Mouse (Mus musculus): ENCODE measurements around the gene Sin3b.

Gene Sin3b

GRCm38 (mm10) chr8:72749846-72750245, 26.8 kb downstream of the Sin3b start:
- no peak for TF ChIP-seq GATA4 (IDR thresholded peaks at IDR 0.05; ENCODE audit: insufficient replicate concordance, low read length)

GRCm38 (mm10) chr8:72750266-72750665, 27.2 kb downstream of the Sin3b start:
- TF ChIP-seq GATA4 (IDR thresholded peaks at IDR 0.05; ENCODE audit: insufficient replicate concordance, low read length) = no peak

- no peak for TF ChIP-seq GATA4 (IDR thresholded peaks at IDR 0.05; ENCODE audit: insufficient replicate concordance, low read length)
Observed at GRCm38 (mm10) chr8:72751126-72751525, 28.0 kb downstream of the Sin3b start.

- no peak for TF ChIP-seq GATA4 (IDR thresholded peaks at IDR 0.05; ENCODE audit: insufficient replicate concordance, low read length)
Observed at GRCm38 (mm10) chr8:72752289-72752688, 29.2 kb downstream of the Sin3b start.

- no peak for TF ChIP-seq GATA4 (IDR thresholded peaks at IDR 0.05; ENCODE audit: insufficient replicate concordance, low read length)
Observed at GRCm38 (mm10) chr8:72753165-72753564, 30.1 kb downstream of the Sin3b start.

- TF ChIP-seq GATA4 (IDR thresholded peaks at IDR 0.05; ENCODE audit: insufficient replicate concordance, low read length) = no peak
Observed at GRCm38 (mm10) chr8:72753781-72754180, 30.7 kb downstream of the Sin3b start.

GRCm38 (mm10) chr8:72756031-72756430, 32.9 kb downstream of the Sin3b start:
- no peak for TF ChIP-seq GATA4 (IDR thresholded peaks at IDR 0.05; ENCODE audit: insufficient replicate concordance, low read length)

- TF ChIP-seq GATA4 (IDR thresholded peaks at IDR 0.05; ENCODE audit: insufficient replicate concordance, low read length) = no peak
Observed at GRCm38 (mm10) chr8:72756771-72757390, 33.8 kb downstream of the Sin3b start.

GRCm38 (mm10) chr8:72757426-72758195, 34.5 kb downstream of the Sin3b start:
- TF ChIP-seq GATA4 (IDR thresholded peaks at IDR 0.05; ENCODE audit: insufficient replicate concordance, low read length) = no peak

GRCm38 (mm10) chr8:72758310-72758709, 35.2 kb downstream of the Sin3b start:
- no peak for TF ChIP-seq GATA4 (IDR thresholded peaks at IDR 0.05; ENCODE audit: insufficient replicate concordance, low read length)

GRCm38 (mm10) chr8:72760216-72760615, 37.1 kb downstream of the Sin3b start:
- TF ChIP-seq GATA4 (IDR thresholded peaks at IDR 0.05; ENCODE audit: insufficient replicate concordance, low read length) = no peak

- TF ChIP-seq GATA4 (IDR thresholded peaks at IDR 0.05; ENCODE audit: insufficient replicate concordance, low read length) = no peak
Observed at GRCm38 (mm10) chr8:72761322-72762051, 38.4 kb downstream of the Sin3b start, which contains the start of gene F2rl3. F2rl3 (plus strand) TSS chr8:72761880.

- no peak for TF ChIP-seq GATA4 (IDR thresholded peaks at IDR 0.05; ENCODE audit: insufficient replicate concordance, low read length)
Observed at GRCm38 (mm10) chr8:72762306-72762705, 39.2 kb downstream of the Sin3b start.

- TF ChIP-seq GATA4 (IDR thresholded peaks at IDR 0.05; ENCODE audit: insufficient replicate concordance, low read length) = no peak
Observed at GRCm38 (mm10) chr8:72765696-72766095, 42.6 kb downstream of the Sin3b start.

- TF ChIP-seq GATA4 (IDR thresholded peaks at IDR 0.05; ENCODE audit: insufficient replicate concordance, low read length) = no peak
Observed at GRCm38 (mm10) chr8:72766777-72767176, 43.7 kb downstream of the Sin3b start.

GRCm38 (mm10) chr8:72777797-72778196, 54.7 kb downstream of the Sin3b start:
- TF ChIP-seq GATA4 (IDR thresholded peaks at IDR 0.05; ENCODE audit: insufficient replicate concordance, low read length) = no peak

All from liver, adult (tissue).